Mouse (Mus musculus) embryonic facial prominence, embryonic 14.5 days (tissue): ENCODE data around the gene Ephb4. TPM values are rescaled to one million over a fixed set of nuclear protein-coding genes. Genes with fewer than 3 reads are reported as not detected.

ENCODE experiments used
- ATAC-seq: fragments of 200-750 bp; cut with Nextera tagmentation; 2 replicates; pipeline ENCODE4 v1.8.0; 2017; ENCODE audit warnings: low read depth, moderate number of reproducible peaks, moderate TSS enrichment
- DNase-seq: peaks from one replicate; pipeline ENCODE4 v3.0.0-alpha.2; 2015; ENCODE audit warnings: low spot score
- H3K27ac ChIP-seq: fragments of 300-500 bp; sonication (generic); replicated peaks from 2 replicates; pipeline ENCODE4 v1.5.1; 2014; ENCODE audit warnings: low read depth, mild to moderate bottlenecking, low read length, moderate library complexity
- H3K27me3 ChIP-seq: fragments of 300-500 bp; sonication (generic); replicated peaks from 2 replicates; pipeline ENCODE4 v1.6.1; 2014; ENCODE audit warnings: low read length; ENCODE audit not compliant: control insufficient read depth, insufficient read depth
- H3K36me3 ChIP-seq: fragments of 300-500 bp; sonication (generic); 2 replicates; pipeline ENCODE4 v1.6.1; 2014; ENCODE audit warnings: low read length, mixed read lengths; ENCODE audit not compliant: control insufficient read depth, insufficient read depth
- H3K4me1 ChIP-seq: fragments of 300-500 bp; sonication (generic); 2 replicates; pipeline ENCODE4 v1.6.1; 2014; ENCODE audit warnings: antibody characterized with exemption, low read length; ENCODE audit not compliant: control insufficient read depth, insufficient read depth
- H3K4me2 ChIP-seq: fragments of 300-500 bp; sonication (generic); 2 replicates; pipeline ENCODE4 v1.6.1; 2014; ENCODE audit warnings: low read depth, mild to moderate bottlenecking, low read length, moderate library complexity, mixed read lengths
- H3K4me3 ChIP-seq: fragments of 300-500 bp; sonication (generic); 2 replicates; pipeline ENCODE4 v1.5.1; 2014; ENCODE audit warnings: low read depth, mild to moderate bottlenecking, low read length
- H3K9ac ChIP-seq: fragments of 300-500 bp; sonication (generic); 2 replicates; pipeline ENCODE4 v1.6.1; 2014; ENCODE audit warnings: low read depth, mild to moderate bottlenecking, low read length, moderate library complexity, mixed read lengths
- H3K9me3 ChIP-seq: fragments of 300-500 bp; sonication (generic); 2 replicates; pipeline ENCODE4 v1.6.1; 2016; ENCODE audit warnings: low read length; ENCODE audit not compliant: control insufficient read depth
- WGBS: fragments of 180-500 bp; shearing (Covaris S2); extraction: QIAGEN DNeasy Blood & Tissue Kit; methylation state at CpG from one replicate; pipeline ENCODE4 v1.1.7; 2014; 5-methylcytosine and 5-hydroxymethylcytosine counted together
- polyA plus RNA-seq: library from polyadenylated mRNA; unstranded; fragments of >200 nt; fragmentation: Nextera tagmentation; extraction: Ambion mirVana; gene quantifications from 2 replicates; pipeline ENCODE4 v1.2.1, GENCODE M21; 2014

Ephb4 gene
- 57.7 and 68.1 TPM in 2 replicates for polyA plus RNA-seq

DNA sequence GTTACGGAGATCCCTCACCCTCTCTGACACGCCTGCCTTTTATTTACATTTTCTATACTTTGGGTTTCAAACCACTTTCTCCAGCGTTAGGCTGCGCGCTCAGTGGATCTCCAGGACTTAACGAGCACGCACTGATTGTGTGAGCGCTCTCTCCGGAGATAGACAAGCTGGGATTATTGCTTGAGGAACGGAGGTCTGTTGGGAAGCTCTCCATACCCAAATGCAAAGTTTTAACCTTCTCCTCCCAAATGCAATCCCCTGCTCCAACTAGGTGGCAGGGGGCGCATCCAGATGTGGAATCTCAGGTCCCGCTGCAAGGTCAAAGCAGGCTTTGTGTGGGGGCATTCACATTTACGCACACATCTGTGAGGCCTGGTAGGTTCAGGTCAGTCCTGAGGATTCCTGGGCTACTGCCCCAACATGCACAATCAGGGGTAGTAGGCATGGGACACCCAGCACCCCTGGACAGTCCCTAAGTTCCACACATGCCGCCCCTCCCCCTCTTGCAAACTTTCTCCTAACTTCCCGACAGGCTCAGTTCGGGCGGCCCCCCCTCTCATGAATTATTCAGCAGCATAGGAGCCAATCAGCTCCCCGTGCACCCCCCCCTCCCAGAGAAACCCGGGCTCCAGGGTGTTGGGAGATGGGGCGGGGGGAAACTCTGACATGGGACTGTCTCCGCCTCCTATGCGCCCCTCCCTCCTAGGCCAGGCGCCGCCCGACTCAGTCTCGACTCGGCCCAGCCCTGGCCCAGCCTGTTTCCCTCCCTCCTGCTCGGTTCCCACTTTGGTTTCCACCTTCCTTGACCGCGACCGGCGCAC is at the start of gene Ephb4:
Gene Ephb4 (plus strand): TSS at position 726 of the 821 bp plus-strand sequence.
- Histone ChIP-seq H3K9ac (peak within 1 kb of the TSS; percentile 96), H3K27me3 (no peaks in the 10 kb centered on the region), H3K36me3 (peaks cover 12% of the 10 kb centered on the region), H3K4me2 (peak within 1 kb of the TSS; percentile 90), H3K4me3 (peak within 1 kb of the TSS; percentile 93), H3K27ac (peak within 1 kb of the TSS; percentile 97), H3K4me1 (peaks cover 23% of the 10 kb centered on the region), H3K9me3 (no peaks in the 10 kb centered on the region)
- peak; percentile 98 for DNase-seq
- under 1% methylated on average over 28 of the region's 32 CpGs for WGBS
- ATAC-seq, result peak; percentile 97

DNA sequence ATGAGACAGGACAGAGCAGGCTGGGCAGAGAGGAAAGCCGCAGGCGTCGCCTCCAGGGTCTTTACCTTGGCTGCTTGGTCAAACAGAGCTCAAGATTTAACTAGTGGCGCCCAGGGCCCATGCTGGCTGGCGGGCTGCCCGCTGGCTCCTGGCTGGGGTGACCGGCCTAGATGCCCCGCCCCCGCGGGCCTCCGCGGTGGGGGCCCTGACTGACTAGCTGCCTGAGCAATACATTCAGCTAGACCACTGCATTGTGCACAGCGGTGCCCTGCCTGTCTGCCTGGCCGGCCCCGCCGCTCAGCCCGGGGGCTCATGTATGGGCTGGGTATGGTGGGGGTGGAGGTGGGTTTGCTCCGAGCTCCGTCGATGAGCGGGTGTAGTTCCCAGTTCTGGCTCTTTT is 48.7 kb upstream of the Ephb4 start:
- Histone ChIP-seq H3K4me2 (no peak overlapping the region), H3K27me3 (no peaks in the 10 kb centered on the region), H3K27ac (no peak overlapping the region), H3K4me3 (no peak overlapping the region), H3K9ac (no peak overlapping the region), H3K36me3 (peaks cover 88% of the 10 kb centered on the region), H3K4me1 (peaks cover 18% of the 10 kb centered on the region), H3K9me3 (no peaks in the 10 kb centered on the region)
- ATAC-seq (no peak), DNase-seq (no peak)
- 83% methylated on average over 21 of the region's 21 CpGs for WGBS

DNA sequence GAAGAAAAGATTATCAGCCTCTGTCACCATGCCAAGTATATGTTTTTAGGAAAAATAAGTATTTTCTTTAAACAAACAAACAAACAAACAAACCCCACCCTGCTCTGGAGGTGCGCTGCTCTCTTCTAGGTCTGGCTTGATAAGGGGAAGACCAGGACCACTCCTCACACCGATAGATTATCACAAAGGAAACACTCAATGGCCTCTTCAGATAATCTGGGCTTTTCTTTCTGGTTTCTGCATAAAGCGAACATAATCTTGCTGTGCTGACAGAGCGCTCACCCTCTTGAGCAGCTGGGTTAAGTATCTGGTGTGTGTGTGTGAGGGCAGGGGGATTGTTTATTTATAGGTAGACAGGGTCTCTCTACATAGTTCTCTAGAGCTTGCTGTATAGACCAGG is 46.3 kb upstream of the Ephb4 start:
- ATAC-seq (no peak), DNase-seq (no peak)
- WGBS, result 83% methylated on average over 4 of the region's 4 CpGs
- H3K4me3 ChIP-seq, result no peak overlapping the region
- 0 out of 2 replicates have a peak, but pooled peaks cover 3% of the 10 kb centered on the region for H3K9me3 ChIP-seq
- H3K27me3 ChIP-seq, result no peaks in the 10 kb centered on the region
- H3K9ac ChIP-seq, result no peak overlapping the region
- peaks cover 19% of the 10 kb centered on the region for H3K4me1 ChIP-seq
- H3K4me2 ChIP-seq, result no peak overlapping the region
- no peak overlapping the region for H3K27ac ChIP-seq
- H3K36me3 ChIP-seq, result peaks cover 70% of the 10 kb centered on the region

DNA sequence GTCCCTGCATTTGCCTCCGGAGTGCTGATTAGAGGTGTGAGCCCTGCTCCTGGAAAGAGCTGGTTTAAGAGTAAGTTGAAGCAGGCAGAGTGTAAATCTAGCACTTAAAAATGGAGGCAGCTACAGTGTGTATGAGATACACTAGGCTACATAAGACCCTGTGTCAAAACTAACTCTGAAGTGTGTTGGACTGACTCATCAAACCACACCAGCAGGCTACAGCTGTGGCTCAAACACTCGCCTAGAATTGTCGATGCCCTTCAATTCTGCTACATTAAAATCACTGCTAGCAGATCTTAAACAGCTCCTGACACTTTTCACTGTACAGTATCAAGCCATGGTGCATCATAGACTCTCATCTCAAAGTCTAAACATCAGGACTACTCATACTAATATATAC is 45.7 kb upstream of the Ephb4 start:
- no peak overlapping the region for H3K4me3 ChIP-seq
- H3K27me3 ChIP-seq, result no peaks in the 10 kb centered on the region
- H3K4me2 ChIP-seq, result no peak overlapping the region; the same call in 1 of the 2 replicates
- peaks cover 70% of the 10 kb centered on the region for H3K36me3 ChIP-seq
- H3K27ac ChIP-seq, result no peak overlapping the region
- DNase-seq (no peak), ATAC-seq (no peak)
- H3K4me1 ChIP-seq, result peaks cover 19% of the 10 kb centered on the region
- 0 out of 2 replicates have a peak, but pooled peaks cover 7% of the 10 kb centered on the region for H3K9me3 ChIP-seq
- 85% methylated on average over 3 of the region's 3 CpGs for WGBS
- H3K9ac ChIP-seq, result no peak overlapping the region

DNA sequence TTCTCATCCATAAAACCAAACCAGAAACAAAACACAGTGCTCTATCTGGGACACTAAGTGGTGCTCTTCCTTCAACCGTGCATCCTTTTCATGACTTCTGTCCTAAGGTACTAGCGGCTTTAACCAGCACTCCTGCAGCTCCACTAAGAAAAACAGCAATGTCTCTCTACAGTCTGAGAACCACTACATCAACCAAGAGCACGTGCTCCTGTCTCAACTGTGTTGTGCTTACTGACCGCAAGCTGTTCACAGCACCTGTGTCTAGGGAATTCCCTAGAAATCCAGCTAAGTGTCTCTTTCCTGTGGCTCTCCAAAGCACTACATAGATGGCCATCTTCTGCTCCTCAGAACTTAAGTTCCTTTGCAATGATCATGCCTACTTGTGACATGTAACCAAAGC is 45.1 kb upstream of the Ephb4 start:
- Histone ChIP-seq H3K4me2 (peak overlapping the region; percentile 69; the same call in 1 of the 2 replicates), H3K27me3 (no peaks in the 10 kb centered on the region), H3K36me3 (peaks cover 70% of the 10 kb centered on the region), H3K4me1 (peaks cover 19% of the 10 kb centered on the region), H3K4me3 (peak overlapping the region; percentile 97; the same call in 1 of the 2 replicates), H3K9me3 (0 out of 2 replicates have a peak, but pooled peaks cover 7% of the 10 kb centered on the region), H3K9ac (peak overlapping the region; percentile 98; the same call in 1 of the 2 replicates), H3K27ac (no peak overlapping the region)
- WGBS, result 58% methylated on average over 4 of the region's 4 CpGs
- DNase-seq (no peak), ATAC-seq (no peak)

DNA sequence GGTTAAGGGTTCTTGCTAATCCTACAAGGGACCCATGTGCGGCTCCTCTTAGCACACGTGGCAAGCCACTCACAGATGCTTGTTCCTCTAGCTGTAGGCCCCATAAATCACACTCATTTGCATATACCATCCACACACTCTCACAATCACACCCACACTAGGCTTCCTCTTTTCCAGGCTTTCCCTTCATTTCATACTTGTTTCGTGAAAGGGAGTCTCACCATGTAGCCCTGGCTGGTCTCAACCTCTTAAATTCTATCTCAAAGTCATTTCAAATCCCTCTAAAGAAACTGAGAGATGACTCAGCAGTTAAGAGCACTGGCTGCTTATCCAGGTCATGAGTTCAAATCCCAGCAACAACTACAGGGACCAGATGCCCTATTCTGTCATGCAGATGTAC is 44.1 kb upstream of the Ephb4 start:
- 71% methylated on average over 3 of the region's 3 CpGs for WGBS
- peak overlapping the region; percentile 97 for H3K4me3 ChIP-seq
- H3K9me3 ChIP-seq, result 0 out of 2 replicates have a peak, but pooled peaks cover 7% of the 10 kb centered on the region
- H3K27ac ChIP-seq, result no peak overlapping the region
- peak overlapping the region; percentile 69 for H3K4me2 ChIP-seq
- H3K27me3 ChIP-seq, result no peaks in the 10 kb centered on the region
- ATAC-seq (no peak), DNase-seq (no peak)
- H3K4me1 ChIP-seq, result peaks cover 19% of the 10 kb centered on the region
- peaks cover 70% of the 10 kb centered on the region for H3K36me3 ChIP-seq
- H3K9ac ChIP-seq, result peak overlapping the region; percentile 98

DNA sequence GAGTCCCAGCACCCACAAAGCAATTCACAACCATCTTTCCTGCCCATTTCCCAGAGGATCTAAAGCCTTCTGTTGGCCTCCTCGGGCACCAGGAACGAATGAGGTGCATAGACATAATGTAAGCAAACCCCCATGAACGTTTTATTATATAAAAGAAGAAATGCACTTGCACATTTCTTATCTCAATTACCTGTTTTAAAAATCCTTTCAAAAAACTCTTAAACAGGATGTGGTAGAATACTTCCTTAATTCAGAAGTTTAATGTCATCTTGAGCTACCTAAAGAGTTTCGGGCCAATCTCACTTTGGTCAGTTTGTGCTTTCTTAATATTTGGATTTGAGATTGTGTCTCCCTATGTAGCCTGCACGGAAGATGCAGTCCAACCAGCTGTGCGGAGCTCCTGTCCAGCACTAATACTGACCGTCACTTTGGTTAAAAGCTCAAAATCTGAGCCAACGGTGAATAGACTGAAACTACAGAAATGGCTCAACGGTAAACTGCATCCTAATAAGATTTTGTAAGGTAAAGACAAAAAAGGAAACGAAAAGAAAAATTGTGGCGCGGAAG is 43.4 kb upstream of the Ephb4 start:
- H3K36me3 ChIP-seq, result peaks cover 70% of the 10 kb centered on the region
- H3K27me3 ChIP-seq, result no peaks in the 10 kb centered on the region
- H3K4me1 ChIP-seq, result peaks cover 19% of the 10 kb centered on the region
- 14% methylated on average over 12 of the region's 12 CpGs for WGBS
- H3K4me2 ChIP-seq, result peak overlapping the region; percentile 69
- H3K4me3 ChIP-seq, result peak overlapping the region; percentile 97
- peak overlapping the region; percentile 98 for H3K9ac ChIP-seq
- H3K27ac ChIP-seq, result peak overlapping the region; percentile 97; the same call in 1 of the 2 replicates
- ATAC-seq, result no peak
- H3K9me3 ChIP-seq, result 0 out of 2 replicates have a peak, but pooled peaks cover 7% of the 10 kb centered on the region
- no peak for DNase-seq

DNA sequence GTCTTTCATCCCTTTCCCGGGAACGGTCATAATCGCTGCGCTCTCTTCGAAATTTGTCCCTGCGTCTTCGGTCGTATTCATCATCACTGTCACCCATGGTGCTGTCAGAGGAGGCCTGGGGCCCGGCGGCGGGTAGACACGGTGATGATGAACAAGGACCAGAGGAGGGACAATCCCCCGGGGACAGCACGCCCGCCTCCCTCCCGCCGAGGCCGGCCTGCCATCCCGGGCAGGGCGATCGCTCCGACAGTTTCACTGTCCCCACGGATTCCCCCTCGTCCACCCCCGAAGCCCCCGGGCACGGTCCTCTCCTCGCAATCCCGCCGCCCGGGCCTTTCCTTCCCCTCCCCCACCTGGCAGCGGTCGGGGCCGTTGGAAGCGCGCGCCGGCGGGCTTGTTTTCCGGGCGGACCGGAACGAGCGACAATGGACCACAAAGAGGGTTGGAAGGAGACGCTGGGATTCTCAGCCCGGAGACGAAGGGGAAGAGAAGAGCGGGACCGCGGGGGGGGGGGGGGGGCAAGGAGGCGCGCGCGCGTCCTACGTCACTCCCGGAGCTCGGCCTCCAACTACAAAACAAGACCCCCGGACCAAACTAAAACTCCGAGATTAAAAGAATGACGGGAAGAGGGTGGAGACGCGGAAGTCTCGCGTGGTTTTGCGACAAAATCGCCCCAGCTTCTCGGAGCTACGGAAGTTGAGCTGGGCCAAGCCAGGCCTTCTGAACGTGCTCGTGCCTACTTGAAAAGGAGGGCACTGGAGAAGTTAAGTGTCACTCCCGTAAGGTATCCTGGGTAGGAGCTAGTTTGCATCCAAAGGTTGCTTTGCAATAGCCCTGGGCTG is 42.6 kb upstream of the Ephb4 start, which contains the start of gene Srrt:
Gene Srrt (minus strand): TSS at position 604 of the 842 bp plus-strand sequence.
- Histone ChIP-seq H3K4me3 (peak within 1 kb of the TSS; percentile 97), H3K36me3 (peaks cover 70% of the 10 kb centered on the region), H3K27me3 (no peaks in the 10 kb centered on the region), H3K9ac (peak within 1 kb of the TSS; percentile 98), H3K4me1 (peaks cover 26% of the 10 kb centered on the region), H3K4me2 (peak within 1 kb of the TSS; percentile 69), H3K9me3 (0 out of 2 replicates have a peak, but pooled peaks cover 7% of the 10 kb centered on the region), H3K27ac (peak within 1 kb of the TSS; percentile 97)
- DNase-seq, result peak; percentile 98
- peak; percentile 91 for ATAC-seq
- WGBS, result 1% methylated on average over 46 of the region's 72 CpGs
